In the genomic region with DNA sequence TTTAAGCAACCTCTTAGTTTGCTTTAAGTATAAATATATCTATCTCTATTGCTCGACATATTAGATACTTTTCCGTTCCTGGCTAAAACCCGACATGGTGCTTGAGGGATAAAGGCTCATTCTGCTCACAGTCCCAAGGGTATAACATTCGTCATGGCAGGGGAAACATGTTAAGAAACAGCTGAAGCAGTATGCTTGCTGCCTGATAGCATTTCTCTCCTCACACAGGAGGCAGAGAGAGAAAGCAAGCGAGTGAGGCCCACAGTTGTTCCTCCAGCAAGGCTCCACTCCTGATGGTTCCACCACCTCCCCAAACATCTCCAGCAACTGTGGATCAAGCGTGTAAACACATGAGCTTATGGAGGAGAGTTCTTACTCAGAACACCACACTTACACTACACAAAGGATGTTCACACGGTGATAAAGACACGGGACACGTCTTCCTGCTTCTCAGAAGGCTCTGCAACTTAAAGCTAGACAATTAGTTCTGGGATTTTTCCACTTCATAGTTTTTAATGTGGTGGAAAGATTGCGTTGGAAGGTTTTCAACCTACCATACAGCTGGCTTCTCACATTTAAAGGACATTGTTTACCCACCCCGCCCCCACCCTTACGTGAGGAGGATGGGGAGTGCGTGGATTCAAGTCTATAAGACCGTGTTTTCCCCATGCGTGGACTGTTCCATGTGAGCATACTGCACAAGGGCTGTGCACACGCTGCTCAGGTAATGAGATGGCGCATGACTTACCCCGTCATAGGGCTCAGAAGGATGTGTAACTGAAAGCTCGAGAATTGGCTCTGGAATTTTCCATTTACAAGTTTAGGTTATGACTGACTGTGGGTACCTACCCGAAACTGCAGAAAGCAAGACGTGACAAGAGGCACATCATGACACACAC, we compare ENCODE assay signal across 15 mouse cellular contexts.
"Had no signal": no experiment of that assay in that cellular context is flagged by ENCODE, and none has a peak within 500 bp of the region (broad histone marks: within the 10 kb centered on the region; RNA-seq: fewer than 3 reads in every experiment).

No protein-coding gene starts in this region.

- H3K9me3 ChIP-seq: kidney, embryonic 15.5 days had no signal

- H3K27ac ChIP-seq: kidney, embryonic 15.5 days; liver, embryonic 14.5 days; macrophage had no signal

- DNase-seq: kidney, adult 8-10 months; kidney, postnatal 10 days; kidney, postnatal 36 days; liver, postnatal 0 days; midbrain, embryonic 14.5 days; thymus, adult 18-20 months; thymus, postnatal 36 days had no signal

- H3K9ac ChIP-seq: kidney, embryonic 15.5 days; liver, embryonic 14.5 days; liver, postnatal 0 days; lung, embryonic 14.5 days had no signal

- H3K4me1 ChIP-seq: kidney, embryonic 15.5 days had no signal

- H3K36me3 ChIP-seq: kidney, embryonic 15.5 days had no signal

- H3K27me3 ChIP-seq: kidney, embryonic 15.5 days had no signal

- H3K4me3 ChIP-seq: kidney, embryonic 15.5 days had no signal

- H3K4me2 ChIP-seq: kidney, embryonic 15.5 days; liver, embryonic 11.5 days; lung, embryonic 14.5 days; midbrain, embryonic 11.5 days had no signal

- ATAC-seq: intestine, postnatal 0 days; liver, postnatal 0 days; lung, postnatal 0 days had no signal
